Mouse (Mus musculus): Measurements from ENCODE around the gene Pdhb.

Gene Pdhb

GRCm38 (mm10) chr14:8186278-8187045 is 13.6 kb upstream of the Pdhb start:
- no peak for DNase-seq

- no peak for DNase-seq
These were observed 10.5 kb upstream of the Pdhb start for GRCm38 (mm10) chr14:8183330-8183729.

- no peak for DNase-seq
These were observed 7.7 kb upstream of the Pdhb start for GRCm38 (mm10) chr14:8180371-8181035.

- peak; percentile 26 for DNase-seq
These were observed 3.4 kb upstream of the Pdhb start for GRCm38 (mm10) chr14:8176251-8176650.

GRCm38 (mm10) chr14:8174634-8175033 is 1.8 kb upstream of the Pdhb start:
- DNase-seq = no peak

GRCm38 (mm10) chr14:8173542-8174250 is 871 bp upstream of the Pdhb start:
- DNase-seq = peak; percentile 33

GRCm38 (mm10) chr14:8164463-8164862 is 8.4 kb downstream of the Pdhb start:
- DNase-seq = no peak

GRCm38 (mm10) chr14:8161777-8162176 is 11.0 kb downstream of the Pdhb start:
- DNase-seq = no peak

- no peak for DNase-seq
These were observed 13.7 kb downstream of the Pdhb start for GRCm38 (mm10) chr14:8159141-8159540.

- DNase-seq = no peak
These were observed 14.1 kb downstream of the Pdhb start for GRCm38 (mm10) chr14:8158721-8159120.

- DNase-seq = peak; percentile 32
These were observed 15.9 kb downstream of the Pdhb start for GRCm38 (mm10) chr14:8156947-8157346.

- no peak for DNase-seq
These were observed 18.8 kb downstream of the Pdhb start for GRCm38 (mm10) chr14:8154072-8154471.

- DNase-seq = no peak
These were observed 21.1 kb downstream of the Pdhb start for GRCm38 (mm10) chr14:8151757-8152156.

- DNase-seq = no peak
These were observed 24.0 kb downstream of the Pdhb start for GRCm38 (mm10) chr14:8148842-8149241.

GRCm38 (mm10) chr14:8146611-8147223 is 26.1 kb downstream of the Pdhb start:
- no peak for DNase-seq

- no peak for DNase-seq
These were observed 26.9 kb downstream of the Pdhb start for GRCm38 (mm10) chr14:8145594-8146558.

- no peak for DNase-seq
These were observed 31.7 kb downstream of the Pdhb start for GRCm38 (mm10) chr14:8141131-8141530.

- peak; percentile 5 for DNase-seq
These were observed 32.8 kb downstream of the Pdhb start for GRCm38 (mm10) chr14:8139724-8140710.

- DNase-seq = no peak
These were observed 37.7 kb downstream of the Pdhb start for GRCm38 (mm10) chr14:8135130-8135529.

GRCm38 (mm10) chr14:8134234-8134633 is 38.6 kb downstream of the Pdhb start:
- DNase-seq = no peak

- DNase-seq = no peak
These were observed 40.0 kb downstream of the Pdhb start for GRCm38 (mm10) chr14:8132789-8133188.

Measured in embryo, embryonic 11 days (tissue).